Mouse (Mus musculus): Measurements from ENCODE around the gene Pigv. TPM values are rescaled to one million over a fixed set of nuclear protein-coding genes. Genes with fewer than 3 reads are reported as not detected.
A peak's percentile ranks its signal among the peaks of the same experiment; 100 is the strongest.
"Not testable (repeated sequence)": the region's sequence is repeated elsewhere in the genome, so short reads cannot be mapped to it uniquely, and the experiment has no call there.

The Pigv gene
- total RNA-seq, 2 experiments from 2014 or later: 10.6 to 11.2 TPM

GRCm38 (mm10) chr4:133674331-133674695 lies 1.9 kb upstream of the Pigv start:
- intact Hi-C loops (cut with DNase I): loop anchor here (2.0 to 5.0 kb wide), 2 partner anchors 32 to 238 kb away; no protein-coding TSS in a partner anchor
- DNase-seq (ENCODE audit: low spot score): no peak

GRCm38 (mm10) chr4:133673666-133674330 lies 1.4 kb upstream of the Pigv start:
- no peak for DNase-seq (ENCODE audit: low spot score)
- intact Hi-C loops (cut with DNase I): loop anchor here (2.0 to 5.0 kb wide), 2 partner anchors 33 to 239 kb away; no protein-coding TSS in a partner anchor

- peak; percentile 30 for DNase-seq (ENCODE audit: low spot score)
- intact Hi-C loops (cut with DNase I): loop anchor here (1.0 to 5.0 kb wide), 3 partner anchors 56 to 239 kb away; partner anchors contain the start of gene Arid1a
Measured at GRCm38 (mm10) chr4:133672845-133673647, 599 bp upstream of the Pigv start.

- intact Hi-C loops (cut with DNase I): loop anchor here (1.0 to 5.0 kb wide), 3 partner anchors 103 to 241 kb away; no protein-coding TSS in a partner anchor
- peak; percentile 70 for DNase-seq (ENCODE audit: low spot score)
Measured at GRCm38 (mm10) chr4:133671184-133671880, 1.1 kb downstream of the Pigv start.

GRCm38 (mm10) chr4:133669652-133670210 lies 2.7 kb downstream of the Pigv start:
- intact Hi-C loops (cut with DNase I): loop anchor here (2.0 to 5.0 kb wide), 2 partner anchors 105 to 243 kb away; no protein-coding TSS in a partner anchor
- DNase-seq (ENCODE audit: low spot score): no peak

GRCm38 (mm10) chr4:133668537-133668936 lies 3.9 kb downstream of the Pigv start:
- peak; percentile 23 for DNase-seq (ENCODE audit: low spot score)
- intact Hi-C loops (cut with DNase I): no loop called here

GRCm38 (mm10) chr4:133666199-133666598 lies 6.2 kb downstream of the Pigv start:
- intact Hi-C loops (cut with DNase I): no loop called here
- no peak for DNase-seq (ENCODE audit: low spot score)

GRCm38 (mm10) chr4:133665118-133665517 lies 7.3 kb downstream of the Pigv start:
- no peak for DNase-seq (ENCODE audit: low spot score)
- intact Hi-C loops (cut with DNase I): no loop called here

GRCm38 (mm10) chr4:133662945-133663344 lies 9.5 kb downstream of the Pigv start:
- intact Hi-C loops (cut with DNase I): no loop called here

GRCm38 (mm10) chr4:133662421-133662820 lies 10.0 kb downstream of the Pigv start:
- DNase-seq (ENCODE audit: low spot score): no peak
- intact Hi-C loops (cut with DNase I): no loop called here

More at GRCm38 (mm10) chr4:133662945-133663344, 9.5 kb downstream of the Pigv start:
- no peak for DNase-seq (ENCODE audit: low spot score)

- intact Hi-C loops (cut with DNase I): no loop called here
- DNase-seq (ENCODE audit: low spot score): peak; percentile 71
Measured at GRCm38 (mm10) chr4:133660193-133661155, 12.0 kb downstream of the Pigv start.

- intact Hi-C loops (cut with DNase I): no loop called here
Measured at GRCm38 (mm10) chr4:133659497-133660192, 12.8 kb downstream of the Pigv start.

GRCm38 (mm10) chr4:133658729-133659128 lies 13.7 kb downstream of the Pigv start:
- intact Hi-C loops (cut with DNase I): no loop called here
- DNase-seq (ENCODE audit: low spot score): no peak

More at GRCm38 (mm10) chr4:133659497-133660192, 12.8 kb downstream of the Pigv start:
- DNase-seq (ENCODE audit: low spot score): peak; percentile 55

GRCm38 (mm10) chr4:133657829-133658458 lies 14.5 kb downstream of the Pigv start:
- DNase-seq (ENCODE audit: low spot score): no peak
- intact Hi-C loops (cut with DNase I): no loop called here

GRCm38 (mm10) chr4:133656997-133657396 lies 15.4 kb downstream of the Pigv start:
- intact Hi-C loops (cut with DNase I): no loop called here
- DNase-seq (ENCODE audit: low spot score): no peak

GRCm38 (mm10) chr4:133656294-133656693 lies 16.2 kb downstream of the Pigv start:
- intact Hi-C loops (cut with DNase I): no loop called here
- no peak for DNase-seq (ENCODE audit: low spot score)

GRCm38 (mm10) chr4:133654070-133654469 lies 18.4 kb downstream of the Pigv start:
- DNase-seq (ENCODE audit: low spot score); intact Hi-C loops (cut with DNase I): not testable (repeated sequence)

GRCm38 (mm10) chr4:133652746-133653145 lies 19.7 kb downstream of the Pigv start:
- no peak for DNase-seq (ENCODE audit: low spot score)
- intact Hi-C loops (cut with DNase I): no loop called here

Data from heart, postnatal 25 days (tissue).